Mouse (Mus musculus): Measurements from ENCODE around the gene Wfdc18. TPM values are rescaled to one million over a fixed set of nuclear protein-coding genes. Genes with fewer than 3 reads are reported as not detected.

Wfdc18 gene
- polyA plus RNA-seq, 1 experiment from 2014 or later = 54.9 TPM

DNA sequence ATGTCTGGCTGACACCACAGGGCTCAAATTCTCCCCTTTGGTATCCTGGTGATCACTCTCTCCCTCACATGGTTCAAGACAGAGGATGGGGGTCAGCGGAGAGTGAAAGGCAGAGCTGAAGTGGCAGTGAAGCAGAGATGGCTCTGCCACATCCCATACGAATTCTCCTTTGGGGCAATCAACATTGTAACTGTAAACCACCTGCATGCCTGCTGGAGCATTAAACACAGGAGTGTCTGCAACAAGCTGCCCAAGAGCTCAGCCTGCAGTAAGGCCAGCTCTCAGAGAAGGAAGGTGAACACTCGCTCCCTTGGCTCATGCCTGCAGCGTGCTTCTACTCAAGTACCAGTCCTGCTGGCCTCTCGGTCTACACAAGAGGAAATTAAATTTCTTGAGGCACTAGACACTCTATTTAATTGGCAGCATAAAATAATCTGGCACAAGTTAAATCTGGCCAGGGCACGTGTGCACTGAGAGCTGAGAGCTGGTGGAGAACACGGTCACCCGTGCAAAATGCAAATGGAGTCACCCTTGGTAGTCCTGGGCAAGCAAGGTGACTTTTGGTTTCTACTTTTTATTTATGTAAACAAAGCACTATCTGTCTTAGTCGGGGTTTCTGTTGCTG lies 34.0 kb downstream of the Wfdc18 start:
- DNase-seq (ENCODE audit: low spot score) = no peak

DNA sequence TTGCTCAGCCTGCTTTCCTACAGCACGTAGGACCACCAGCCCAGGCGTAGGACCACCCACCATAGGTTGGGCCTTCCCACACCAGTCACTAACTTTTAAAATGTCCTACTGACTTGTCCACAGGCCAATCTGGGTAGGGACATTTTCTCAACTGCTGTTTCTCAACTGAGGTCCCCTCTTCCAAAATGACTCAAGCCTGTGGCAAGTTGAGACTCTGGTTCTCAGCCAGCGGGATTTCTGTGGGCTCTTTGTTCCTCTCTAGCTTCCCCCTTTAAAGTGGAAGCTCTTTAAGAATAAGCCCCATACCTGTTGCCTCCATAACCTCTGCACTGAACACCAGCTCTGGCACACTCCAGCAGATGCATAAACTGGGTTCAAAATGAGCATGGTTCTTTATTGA lies 34.7 kb downstream of the Wfdc18 start:
- no peak for DNase-seq (ENCODE audit: low spot score)

DNA sequence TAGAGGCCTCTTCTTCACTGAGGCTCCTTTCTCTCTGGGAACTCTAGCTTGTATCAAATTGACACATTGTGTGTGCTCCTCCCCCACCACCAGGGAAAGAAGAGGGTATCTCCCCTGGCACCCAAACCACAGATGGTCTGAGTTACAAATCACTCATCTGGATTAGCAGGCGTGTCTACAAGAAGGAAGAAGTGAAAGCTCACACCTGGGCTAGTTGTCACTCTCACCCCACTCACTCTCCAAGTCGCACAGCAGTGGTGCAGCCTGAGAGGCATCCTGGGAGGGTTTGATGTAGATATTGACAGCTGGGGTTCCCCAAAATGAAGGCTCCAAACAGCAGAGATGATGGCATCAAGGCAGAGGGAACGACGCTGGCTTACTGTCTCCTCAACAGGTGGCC lies 37.3 kb downstream of the Wfdc18 start:
- no peak for DNase-seq (ENCODE audit: low spot score)

DNA sequence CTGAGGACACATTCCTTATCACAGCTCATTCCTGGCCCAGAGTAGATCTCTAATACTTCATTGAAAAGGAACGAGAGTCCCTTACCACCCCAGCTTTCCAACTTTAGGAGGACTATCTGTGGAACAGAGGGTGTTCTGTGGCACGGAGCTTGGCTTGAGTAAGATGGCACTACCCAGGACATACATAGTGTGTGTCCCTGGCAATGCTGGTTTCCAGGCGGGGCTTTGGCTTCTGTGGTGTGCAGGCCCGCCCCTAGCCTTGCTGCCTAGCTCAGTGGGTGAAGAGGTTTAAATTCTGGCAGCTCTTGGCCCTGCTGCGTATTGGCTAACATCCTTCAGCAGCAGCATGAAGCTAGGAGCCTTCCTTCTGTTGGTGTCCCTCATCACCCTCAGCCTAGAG lies 37.9 kb downstream of the Wfdc18 start, which contains the start of gene Wfdc21:
TSS of gene Wfdc21 (plus strand) at position 260 of the 400 bp plus-strand sequence.
- no peak for DNase-seq (ENCODE audit: low spot score)

DNA sequence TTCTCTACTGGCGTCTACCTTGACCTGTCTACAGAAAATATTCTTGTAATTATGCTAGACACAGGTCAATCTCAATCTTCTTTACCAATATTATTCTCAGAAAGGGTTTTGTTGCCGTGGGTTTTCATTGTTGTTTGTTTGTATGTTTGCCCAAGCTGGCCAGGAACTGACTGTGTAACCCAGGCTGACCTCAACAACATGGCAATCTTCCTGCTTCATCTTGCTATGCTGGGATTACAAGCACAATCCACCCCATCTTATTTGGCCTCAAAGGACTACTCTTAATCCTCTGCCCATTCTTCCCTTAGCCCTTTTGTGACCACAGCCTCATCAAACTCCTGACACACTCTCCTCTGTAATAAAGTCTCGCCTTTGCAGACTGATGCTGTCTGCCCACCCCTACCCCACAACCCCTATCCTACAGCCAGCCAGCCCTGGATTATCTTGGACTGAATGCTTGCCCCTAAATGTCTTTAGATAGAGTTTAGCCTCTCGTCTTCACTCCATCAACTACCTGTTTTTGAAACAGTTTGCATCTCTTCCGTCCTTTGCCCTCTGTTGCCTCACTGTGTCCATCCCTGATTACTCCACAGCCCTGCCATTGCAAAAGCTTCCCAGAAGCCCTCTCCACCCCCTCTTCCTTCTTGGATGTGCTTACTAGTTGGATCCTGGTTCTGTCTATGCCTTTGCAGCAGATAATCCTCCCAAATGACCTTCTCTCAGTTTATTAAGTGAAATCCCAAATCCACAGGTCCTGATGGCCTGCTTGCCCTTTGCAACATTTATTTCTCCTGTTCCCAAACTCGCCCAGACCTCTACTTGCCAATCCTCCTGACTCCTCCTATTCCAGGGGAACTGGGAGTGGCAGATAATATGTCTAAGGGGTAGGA lies 38.8 kb downstream of the Wfdc18 start:
- no peak for DNase-seq (ENCODE audit: low spot score)

DNA sequence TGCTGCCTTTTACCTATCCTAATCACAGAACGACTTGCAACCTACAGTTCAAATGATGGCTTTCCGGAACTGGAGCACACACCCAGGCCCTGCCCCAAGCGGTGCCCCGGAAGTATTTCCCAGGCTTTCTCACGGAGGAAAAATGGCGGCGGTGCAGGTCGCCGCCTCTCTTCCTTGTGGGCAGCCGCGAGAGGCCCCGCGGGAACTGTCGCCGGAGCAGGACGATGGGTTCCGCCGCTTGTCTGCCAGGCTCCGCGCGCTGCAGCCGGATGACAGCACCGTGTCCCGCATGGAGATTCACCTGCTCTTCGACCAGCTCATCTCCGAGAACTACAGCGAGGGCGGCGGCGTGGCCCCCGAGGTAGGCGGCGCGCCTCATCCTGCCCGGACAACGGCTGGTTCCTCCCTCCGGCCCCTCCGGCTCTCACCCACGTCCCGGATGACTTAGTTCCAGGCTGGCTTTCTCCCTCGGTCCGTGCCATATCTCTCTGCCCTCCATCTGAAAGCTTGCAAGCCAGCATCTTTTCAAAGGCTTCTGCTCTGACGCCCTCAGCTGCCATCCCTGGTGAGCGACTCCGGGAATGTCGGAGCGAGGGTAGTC lies 44.9 kb downstream of the Wfdc18 start, which contains the start of gene Heatr6:
TSS of gene Heatr6 (plus strand) at position 116 of the 601 bp plus-strand sequence.
- DNase-seq (ENCODE audit: low spot score) = peak; percentile 91

GRCm38 (mm10) chr11:83754227-83754626 lies 45.4 kb downstream of the Wfdc18 start:
- no peak for DNase-seq (ENCODE audit: low spot score)

Other genes with a start within 250 kb of the Wfdc18 start
- gene Mmp28, start 245.9 kb upstream of the Wfdc18 start, polyA plus RNA-seq (2015; fragmentation: Nextera tagmentation; extraction: Ambion mirVana) = 1.4 and 2.3 TPM in 2 replicates
- gene Taf15, start 235.9 kb upstream of the Wfdc18 start, polyA plus RNA-seq (2015; fragmentation: Nextera tagmentation; extraction: Ambion mirVana) = 6.9 and 10.2 TPM in 2 replicates
- not detected in 2 replicates for gene Heatr9, start 186.8 kb upstream of the Wfdc18 start, polyA plus RNA-seq (2015; fragmentation: Nextera tagmentation; extraction: Ambion mirVana)
- 44.9 and 47.3 TPM in 2 replicates for gene Ccl5, start 178.5 kb upstream of the Wfdc18 start, polyA plus RNA-seq (2015; fragmentation: Nextera tagmentation; extraction: Ambion mirVana)
- 7.5 and 8.4 TPM in 2 replicates for gene Ccl9, start 130.4 kb upstream of the Wfdc18 start, polyA plus RNA-seq (2015; fragmentation: Nextera tagmentation; extraction: Ambion mirVana)
- gene Ccl6, start 115.9 kb upstream of the Wfdc18 start, polyA plus RNA-seq (2015; fragmentation: Nextera tagmentation; extraction: Ambion mirVana) = 12.1 and 13.7 TPM in 2 replicates
- gene Rpl9-ps1, start 63.4 kb upstream of the Wfdc18 start, polyA plus RNA-seq (2015; fragmentation: Nextera tagmentation; extraction: Ambion mirVana) = not detected in 2 replicates
- gene Ccl3, start 59.7 kb upstream of the Wfdc18 start, polyA plus RNA-seq (2015; fragmentation: Nextera tagmentation; extraction: Ambion mirVana) = 0.68 and 1.5 TPM in 2 replicates
- 3.0 and 3.2 TPM in 2 replicates for gene Ccl4, start 46.4 kb upstream of the Wfdc18 start, polyA plus RNA-seq (2015; fragmentation: Nextera tagmentation; extraction: Ambion mirVana)
- gene Wfdc17, start 5.0 kb upstream of the Wfdc18 start, polyA plus RNA-seq (2015; fragmentation: Nextera tagmentation; extraction: Ambion mirVana) = 17.2 and 17.8 TPM in 2 replicates
- 13.4 and 15.6 TPM in 2 replicates for gene Wfdc21, start 37.9 kb downstream of the Wfdc18 start, polyA plus RNA-seq (2015; fragmentation: Nextera tagmentation; extraction: Ambion mirVana)
- 19.4 and 23.5 TPM in 2 replicates for gene Heatr6, start 44.7 kb downstream of the Wfdc18 start, polyA plus RNA-seq (2015; fragmentation: Nextera tagmentation; extraction: Ambion mirVana)
- gene Hnf1b, start 141.0 kb downstream of the Wfdc18 start, polyA plus RNA-seq (2015; fragmentation: Nextera tagmentation; extraction: Ambion mirVana) = not detected in 2 replicates
- gene Ddx52, start 233.0 kb downstream of the Wfdc18 start, polyA plus RNA-seq (2015; fragmentation: Nextera tagmentation; extraction: Ambion mirVana) = 51.0 and 51.2 TPM in 2 replicates